In genomic region chr13:55686107-55686633, GRCm38 (mm10) we compare ENCODE assay signal across 15 mouse cellular contexts. TPM values are rescaled to one million over a fixed set of nuclear protein-coding genes. Genes with fewer than 3 reads are reported as not detected.
DNase-seq lines count a peak whose midpoint lies in the region; ATAC-seq lines count a peak whose summit lies in the region.
"Had no signal": no experiment of that assay in that cellular context is flagged by ENCODE, and none has a peak within 500 bp of the region (broad histone marks: within the 10 kb centered on the region; RNA-seq: fewer than 3 reads in every experiment).

No protein-coding gene starts in this region.

- peak overlapping the region; percentile 40 for H3K4me2 ChIP-seq in heart, embryonic 13.5 days
- H3K4me2 ChIP-seq: liver, embryonic 15.5 days had no signal

- no peaks in the 10 kb centered on the region for H3K9me3 ChIP-seq in heart, embryonic 13.5 days
- H3K9me3 ChIP-seq in hindbrain, embryonic 10.5 days, result no peaks in the 10 kb centered on the region
- H3K9me3 ChIP-seq in midbrain, embryonic 10.5 days (replicated peaks), result no peaks in the 10 kb centered on the region
- H3K9me3 ChIP-seq: liver, embryonic 15.5 days; megakaryocyte, embryonic 14.5 days had no signal

- 0 out of 2 replicates have a peak overlapping the region, but pooled peaks have one; percentile 24 for H3K9ac ChIP-seq in heart, embryonic 13.5 days
- H3K9ac ChIP-seq: liver, embryonic 15.5 days had no signal

- no peak for ATAC-seq in heart, embryonic 13.5 days (ENCODE audit: extremely low read depth, insufficient number of reproducible peaks, low FRiP score, low TSS enrichment)

- 52% methylated on average over 9 of the region's 9 CpGs for WGBS in heart, embryonic 13.5 days
- 70% methylated on average over 9 of the region's 9 CpGs for WGBS in hindbrain, embryonic 10.5 days
- 81% methylated on average over 9 of the region's 9 CpGs for WGBS in midbrain, embryonic 10.5 days

- peaks cover 5% of the 10 kb centered on the region; the same call in 1 of the 2 replicates for H3K36me3 ChIP-seq in heart, embryonic 13.5 days
- peaks cover 21% of the 10 kb centered on the region for H3K36me3 ChIP-seq in hindbrain, embryonic 10.5 days
- H3K36me3 ChIP-seq in midbrain, embryonic 10.5 days, result peaks cover 13% of the 10 kb centered on the region

- intact Hi-C loops in heart, postnatal 14 days (cut with DNase I), result no loop called here
- intact Hi-C loops in gastrocnemius, postnatal 14 days (cut with DNase I; ENCODE audit: low total_unique reads), result no loop called here

- H3K27ac ChIP-seq in heart, embryonic 13.5 days (replicated peaks), result no peak overlapping the region
- 0 out of 2 replicates have a peak overlapping the region, but pooled peaks have one; percentile 3 for H3K27ac ChIP-seq in hindbrain, embryonic 10.5 days
- H3K27ac ChIP-seq in midbrain, embryonic 10.5 days (replicated peaks), result 0 out of 2 replicates have a peak overlapping the region, but pooled peaks have one; percentile 33
- H3K27ac ChIP-seq: liver, embryonic 15.5 days had no signal

- H3K27me3 ChIP-seq in heart, embryonic 13.5 days (replicated peaks), result no peaks in the 10 kb centered on the region
- no peaks in the 10 kb centered on the region for H3K27me3 ChIP-seq in hindbrain, embryonic 10.5 days (ENCODE audit: insufficient read depth, poor library complexity, severe bottlenecking)
- no peaks in the 10 kb centered on the region for H3K27me3 ChIP-seq in midbrain, embryonic 10.5 days (ENCODE audit: low read depth, poor library complexity, severe bottlenecking)
- H3K27me3 ChIP-seq: liver, embryonic 15.5 days; megakaryocyte, embryonic 14.5 days had no signal

- H3K4me3 ChIP-seq in heart, embryonic 13.5 days, result no peak overlapping the region
- no peak overlapping the region for H3K4me3 ChIP-seq in hindbrain, embryonic 10.5 days
- no peak overlapping the region for H3K4me3 ChIP-seq in midbrain, embryonic 10.5 days
- H3K4me3 ChIP-seq: erythroblast, embryonic 14.5 days; liver, embryonic 15.5 days; megakaryocyte, embryonic 14.5 days had no signal

- no peak for DNase-seq in heart, postnatal 14 days
- DNase-seq in hindbrain, embryonic 10.5 days (ENCODE audit: low spot score), result peak; percentile 13
- DNase-seq in midbrain, embryonic 10.5 days (ENCODE audit: low spot score), result no peak
- DNase-seq in retina, embryonic 14.5 days (ENCODE audit: low spot score), result peak; percentile 55
- DNase-seq in lung, postnatal 25 days (ENCODE audit: low spot score), result no peak
- no peak for DNase-seq in gastrocnemius, postnatal 14 days
- no peak for DNase-seq in adrenal gland, adult 2 months
- DNase-seq: adrenal gland, postnatal 36 days; cerebellum, adult 9-10 months; kidney, postnatal 14 days; thymus, postnatal 14 days had no signal

- peaks cover 20% of the 10 kb centered on the region for H3K4me1 ChIP-seq in heart, embryonic 13.5 days
- peaks cover 16% of the 10 kb centered on the region for H3K4me1 ChIP-seq in hindbrain, embryonic 10.5 days (replicated peaks)
- peaks cover 20% of the 10 kb centered on the region for H3K4me1 ChIP-seq in midbrain, embryonic 10.5 days

RNA-seq across cellular contexts. Expression of gene B230219D22Rik, which starts 6.8 kb away (rescaled TPM):
- polyA plus RNA-seq in heart, embryonic 13.5 days (2015; fragmentation: Nextera tagmentation; extraction: Ambion mirVana), result 51.5 and 53.4 TPM in 2 replicates
- 10 to 100 TPM; 49.7 to 52.5 TPM for total RNA-seq in heart, postnatal 14 days (2021)
- polyA plus RNA-seq in hindbrain, embryonic 10.5 days (2016; fragmentation: Nextera tagmentation; extraction: Ambion mirVana), result 42.2 and 50.0 TPM in 2 replicates
- polyA plus RNA-seq in midbrain, embryonic 10.5 days (2016; fragmentation: Nextera tagmentation; extraction: Ambion mirVana), result 48.3 and 52.1 TPM in 2 replicates
- total RNA-seq in gastrocnemius, postnatal 14 days (2021), result 10 to 100 TPM; 30.9 to 32.9 TPM
- total RNA-seq in adrenal gland, adult 2 months (2021), result 10 to 100 TPM; 51.3 to 61.4 TPM
- 16.5 and 19.5 TPM in 2 replicates for polyA plus RNA-seq in adrenal gland, adult 2 months (2012; rRNA removed)

RNA-seq across cellular contexts. Expression of gene Txndc15, which starts 28.3 kb away (rescaled TPM):
- 57.1 and 66.6 TPM in 2 replicates for polyA plus RNA-seq in heart, embryonic 13.5 days (2015; fragmentation: Nextera tagmentation; extraction: Ambion mirVana)
- 10 to 100 TPM; 36.2 to 37.3 TPM for total RNA-seq in heart, postnatal 14 days (2021)
- 75.1 and 84.9 TPM in 2 replicates for polyA plus RNA-seq in hindbrain, embryonic 10.5 days (2016; fragmentation: Nextera tagmentation; extraction: Ambion mirVana)
- 77.6 and 84.3 TPM in 2 replicates for polyA plus RNA-seq in midbrain, embryonic 10.5 days (2016; fragmentation: Nextera tagmentation; extraction: Ambion mirVana)
- 10 to 100 TPM; 27.8 to 27.9 TPM for total RNA-seq in gastrocnemius, postnatal 14 days (2021)
- 10 to 100 TPM; 53.5 to 81.2 TPM for total RNA-seq in adrenal gland, adult 2 months (2021)
- polyA plus RNA-seq in adrenal gland, adult 2 months (2012; rRNA removed), result 72.3 and 73.9 TPM in 2 replicates

RNA-seq across cellular contexts. Expression of gene Pcbd2, which starts 41.0 kb away (rescaled TPM):
- 52.2 and 54.9 TPM in 2 replicates for polyA plus RNA-seq in heart, embryonic 13.5 days (2015; fragmentation: Nextera tagmentation; extraction: Ambion mirVana)
- total RNA-seq in heart, postnatal 14 days (2021), result 10 to 100 TPM; 36.3 to 37.4 TPM
- 30.4 and 34.3 TPM in 2 replicates for polyA plus RNA-seq in hindbrain, embryonic 10.5 days (2016; fragmentation: Nextera tagmentation; extraction: Ambion mirVana)
- polyA plus RNA-seq in midbrain, embryonic 10.5 days (2016; fragmentation: Nextera tagmentation; extraction: Ambion mirVana), result 33.8 and 34.8 TPM in 2 replicates
- 10 to 100 TPM; 23.4 to 24.0 TPM for total RNA-seq in gastrocnemius, postnatal 14 days (2021)
- total RNA-seq in adrenal gland, adult 2 months (2021), result 10 to 100 TPM; 73.8 to 81.6 TPM
- polyA plus RNA-seq in adrenal gland, adult 2 months (2012; rRNA removed), result 16.0 and 16.1 TPM in 2 replicates

RNA-seq across cellular contexts. Expression of gene Ddx46, which starts 51.3 kb away (rescaled TPM):
- 18.7 and 18.8 TPM in 2 replicates for polyA plus RNA-seq in heart, embryonic 13.5 days (2015; fragmentation: Nextera tagmentation; extraction: Ambion mirVana)
- 10 to 100 TPM; 26.0 TPM for total RNA-seq in heart, postnatal 14 days (2021)
- polyA plus RNA-seq in hindbrain, embryonic 10.5 days (2016; fragmentation: Nextera tagmentation; extraction: Ambion mirVana), result 27.1 and 38.2 TPM in 2 replicates
- 37.3 and 41.4 TPM in 2 replicates for polyA plus RNA-seq in midbrain, embryonic 10.5 days (2016; fragmentation: Nextera tagmentation; extraction: Ambion mirVana)
- 10 to 100 TPM; 19.7 to 21.2 TPM for total RNA-seq in gastrocnemius, postnatal 14 days (2021)
- total RNA-seq in adrenal gland, adult 2 months (2021), result 10 to 100 TPM; 33.6 to 40.4 TPM
- 6.8 and 9.1 TPM in 2 replicates for polyA plus RNA-seq in adrenal gland, adult 2 months (2012; rRNA removed)

Comparison
In these comparisons a context has a peak if more than half of its experiments do, and no peak if none do; other contexts are left out.
1. DNase-seq: peak in hindbrain, embryonic 10.5 days (single experiment) and retina, embryonic 14.5 days (single experiment); none in heart, postnatal 14 days (0 of 2), midbrain, embryonic 10.5 days (single experiment), lung, postnatal 25 days (single experiment), gastrocnemius, postnatal 14 days (single experiment) and adrenal gland, adult 2 months (single experiment).